Mouse (Mus musculus): Measurements from ENCODE around the gene Eid3.
A peak's percentile ranks its signal among the peaks of the same experiment; 100 is the strongest.

Eid3 gene

GRCm38 (mm10) chr10:82851751-82852150 is 14.7 kb upstream of the Eid3 start:
- TF ChIP-seq GATA4 (IDR thresholded peaks at IDR 0.05; ENCODE audit: insufficient replicate concordance, low read length) = no peak

GRCm38 (mm10) chr10:82858032-82858680 is 8.3 kb upstream of the Eid3 start:
- no peak for TF ChIP-seq GATA4 (IDR thresholded peaks at IDR 0.05; ENCODE audit: insufficient replicate concordance, low read length)

GRCm38 (mm10) chr10:82858691-82859532 is 7.5 kb upstream of the Eid3 start:
- no peak for TF ChIP-seq GATA4 (IDR thresholded peaks at IDR 0.05; ENCODE audit: insufficient replicate concordance, low read length)

GRCm38 (mm10) chr10:82859533-82859915 is 6.9 kb upstream of the Eid3 start:
- TF ChIP-seq GATA4 (IDR thresholded peaks at IDR 0.05; ENCODE audit: insufficient replicate concordance, low read length) = no peak

GRCm38 (mm10) chr10:82860181-82860928 is 6.1 kb upstream of the Eid3 start:
- TF ChIP-seq GATA4 (IDR thresholded peaks at IDR 0.05; ENCODE audit: insufficient replicate concordance, low read length) = peak; percentile 26; the same call in 1 of the 2 replicates

GRCm38 (mm10) chr10:82860929-82861315 is 5.5 kb upstream of the Eid3 start:
- no peak for TF ChIP-seq GATA4 (IDR thresholded peaks at IDR 0.05; ENCODE audit: insufficient replicate concordance, low read length)

GRCm38 (mm10) chr10:82863106-82863680 is 3.2 kb upstream of the Eid3 start:
- TF ChIP-seq GATA4 (IDR thresholded peaks at IDR 0.05; ENCODE audit: insufficient replicate concordance, low read length) = no peak

- TF ChIP-seq GATA4 (IDR thresholded peaks at IDR 0.05; ENCODE audit: insufficient replicate concordance, low read length) = no peak
Measured at GRCm38 (mm10) chr10:82863827-82864226, 2.6 kb upstream of the Eid3 start.

- no peak for TF ChIP-seq GATA4 (IDR thresholded peaks at IDR 0.05; ENCODE audit: insufficient replicate concordance, low read length)
Measured at GRCm38 (mm10) chr10:82866832-82867231, 406 bp downstream of the Eid3 start.

GRCm38 (mm10) chr10:82868418-82869086 is 2.1 kb downstream of the Eid3 start:
- TF ChIP-seq GATA4 (IDR thresholded peaks at IDR 0.05; ENCODE audit: insufficient replicate concordance, low read length) = peak; percentile 85

- no peak for TF ChIP-seq GATA4 (IDR thresholded peaks at IDR 0.05; ENCODE audit: insufficient replicate concordance, low read length)
Measured at GRCm38 (mm10) chr10:82875446-82875845, 9.0 kb downstream of the Eid3 start.

- peak; percentile 44; the same call in 1 of the 2 replicates for TF ChIP-seq GATA4 (IDR thresholded peaks at IDR 0.05; ENCODE audit: insufficient replicate concordance, low read length)
Measured at GRCm38 (mm10) chr10:82876076-82876796, 9.8 kb downstream of the Eid3 start.

GRCm38 (mm10) chr10:82887354-82887753 is 20.9 kb downstream of the Eid3 start:
- TF ChIP-seq GATA4 (IDR thresholded peaks at IDR 0.05; ENCODE audit: insufficient replicate concordance, low read length) = no peak

GRCm38 (mm10) chr10:82888576-82888975 is 22.1 kb downstream of the Eid3 start:
- TF ChIP-seq GATA4 (IDR thresholded peaks at IDR 0.05; ENCODE audit: insufficient replicate concordance, low read length) = no peak

All from liver, adult (tissue).